Mouse (Mus musculus) lung, postnatal 0 days (tissue): ENCODE measurements around the gene Nr2c1.

Experiments used
- CTCF ChIP-seq: IDR thresholded peaks from 2 replicates; pipeline ENCODE4 v1.5.1; 2016; ENCODE audit warnings: antibody characterized with exemption, mild to moderate bottlenecking
- EP300 ChIP-seq: IDR thresholded peaks from 2 replicates; pipeline ENCODE4 v1.6.1; 2016; ENCODE audit warnings: antibody characterized with exemption, mild to moderate bottlenecking, control low read depth

DNA sequence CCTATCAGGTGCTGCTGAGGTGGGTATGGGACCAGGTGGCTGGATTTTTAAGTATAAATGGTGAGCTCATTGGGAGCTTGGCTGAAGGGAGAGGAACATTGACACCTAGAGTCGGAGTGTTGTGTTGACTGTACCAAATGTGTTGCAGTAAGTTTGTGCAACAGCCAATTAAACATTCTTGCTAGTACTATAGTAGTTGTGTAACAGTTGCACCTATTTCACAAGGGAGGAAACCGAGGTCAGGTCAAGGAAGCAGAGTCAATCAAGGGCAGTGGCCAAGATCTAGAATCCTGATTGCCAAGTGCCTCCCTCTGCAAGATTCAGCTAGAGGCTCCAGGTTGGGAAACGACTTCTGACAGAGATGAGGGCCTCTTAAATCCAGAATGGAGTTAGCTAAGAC lies 49.7 kb upstream of the Nr2c1 start:
- TF ChIP-seq CTCF: peak; percentile 15; the same call in 1 of the 2 replicates
- peak; percentile 80 for TF ChIP-seq EP300
